Comparison of ENCODE assay signal across 25 mouse cellular contexts in the genomic region with DNA sequence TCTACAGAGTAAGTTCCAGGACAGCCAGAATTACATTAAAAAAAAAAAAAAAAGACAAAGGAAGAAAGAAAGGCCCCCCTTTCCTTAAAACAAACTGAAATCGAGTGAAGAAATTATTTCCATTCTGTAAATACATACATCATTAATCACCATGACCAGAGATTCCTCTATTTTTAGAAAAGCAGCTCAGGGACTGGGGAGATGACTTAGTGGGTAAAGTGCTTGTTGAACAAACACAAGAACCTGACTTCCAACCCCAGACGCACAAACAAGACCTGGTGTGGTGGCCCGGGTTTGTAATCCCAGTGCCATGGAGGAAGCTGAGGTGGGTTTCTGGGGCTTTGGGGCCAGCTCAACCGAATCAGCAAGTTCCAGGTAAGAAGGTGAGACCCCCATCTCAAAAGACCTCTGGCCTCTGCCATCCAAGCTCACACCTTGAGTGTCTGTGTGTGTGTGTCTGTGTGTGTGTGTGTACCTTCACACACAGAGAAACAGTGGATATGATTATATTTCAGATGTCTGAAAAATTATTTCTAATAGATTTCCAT. TPM values are rescaled to one million over a fixed set of nuclear protein-coding genes. Genes with fewer than 3 reads are reported as not detected.
"Had no signal": no experiment of that assay in that cellular context is flagged by ENCODE, and none has a peak within 500 bp of the region (broad histone marks: within the 10 kb centered on the region; RNA-seq: fewer than 3 reads in every experiment).

No protein-coding gene starts in this region.

- H3K36me3 ChIP-seq: midbrain, embryonic 12.5 days had no signal

- H3K4me2 ChIP-seq: limb, embryonic 13.5 days; liver, embryonic 12.5 days; liver, embryonic 15.5 days; midbrain, embryonic 12.5 days had no signal

- H3K27me3 ChIP-seq: limb, embryonic 13.5 days; midbrain, embryonic 12.5 days had no signal

- H3K4me3 ChIP-seq: layer of hippocampus, adult 2 months; limb, embryonic 10.5 days; limb, embryonic 13.5 days; liver, embryonic 12.5 days; liver, embryonic 15.5 days; midbrain, embryonic 12.5 days; myocyte had no signal

- H3K9me3 ChIP-seq: limb, embryonic 10.5 days; limb, embryonic 13.5 days; liver, embryonic 12.5 days; liver, embryonic 15.5 days; midbrain, embryonic 12.5 days had no signal

- ATAC-seq: liver, embryonic 12.5 days; midbrain, embryonic 16.5 days had no signal

- H3K9ac ChIP-seq: limb, embryonic 13.5 days; liver, embryonic 12.5 days; liver, embryonic 15.5 days; midbrain, embryonic 12.5 days had no signal

- DNase-seq: kidney, adult 18-20 months; kidney, adult 9 months; kidney, postnatal 25 days; layer of hippocampus, adult 9-11 months; liver; lung, adult 2 months; lung, postnatal 14 days; lung, postnatal 4 days; thymus, adult 2 months; thymus, postnatal 14 days; thymus, postnatal 4 days had no signal

- H3K27ac ChIP-seq: kidney, postnatal 0 days; layer of hippocampus, adult 2 months; limb, embryonic 10.5 days; limb, embryonic 13.5 days; liver, embryonic 12.5 days; liver, embryonic 15.5 days; midbrain, embryonic 12.5 days had no signal

RNA-seq across cellular contexts. Expression of gene Gsto2, which starts 2.4 kb away (rescaled TPM):
- total RNA-seq: monocyte, adult 5-6 weeks had no signal
- polyA plus RNA-seq: small intestine, adult 2 months had no signal

RNA-seq across cellular contexts. Expression of gene Cfap43, which starts 51.4 kb away (rescaled TPM):
- total RNA-seq: megakaryocyte progenitor cell, adult 5-6 weeks had no signal
- polyA plus RNA-seq: large intestine, adult 2 months; small intestine, adult 2 months; spleen, adult 2 months had no signal
